Mouse (Mus musculus): ENCODE data around the gene Spaca3. TPM values are rescaled to one million over a fixed set of nuclear protein-coding genes. Genes with fewer than 3 reads are reported as not detected.

Gene Spaca3
- polyA plus RNA-seq, 1 experiment: not detected

- TF ChIP-seq GATA1 (IDR thresholded peaks at IDR 0.05; ENCODE audit: low read length): no peak
Measured at GRCm38 (mm10) chr11:80895853-80896252, 37.7 kb downstream of the Spaca3 start.

- TF ChIP-seq GATA1 (IDR thresholded peaks at IDR 0.05; ENCODE audit: low read length): no peak
Measured at GRCm38 (mm10) chr11:80900555-80900954, 42.4 kb downstream of the Spaca3 start.

GRCm38 (mm10) chr11:80902664-80903063 is 44.5 kb downstream of the Spaca3 start:
- no peak for TF ChIP-seq GATA1 (IDR thresholded peaks at IDR 0.05; ENCODE audit: low read length)

- no peak for TF ChIP-seq GATA1 (IDR thresholded peaks at IDR 0.05; ENCODE audit: low read length)
Measured at GRCm38 (mm10) chr11:80903426-80903825, 45.3 kb downstream of the Spaca3 start.

- no peak for TF ChIP-seq GATA1 (IDR thresholded peaks at IDR 0.05; ENCODE audit: low read length)
Measured at GRCm38 (mm10) chr11:80904559-80904958, 46.4 kb downstream of the Spaca3 start.

- TF ChIP-seq GATA1 (IDR thresholded peaks at IDR 0.05; ENCODE audit: low read length): no peak
Measured at GRCm38 (mm10) chr11:80906456-80906855, 48.3 kb downstream of the Spaca3 start.

GRCm38 (mm10) chr11:80907820-80908219 is 49.7 kb downstream of the Spaca3 start:
- TF ChIP-seq GATA1 (IDR thresholded peaks at IDR 0.05; ENCODE audit: low read length): no peak

GRCm38 (mm10) chr11:80912721-80913120 is 54.6 kb downstream of the Spaca3 start:
- no peak for TF ChIP-seq GATA1 (IDR thresholded peaks at IDR 0.05; ENCODE audit: low read length)

GRCm38 (mm10) chr11:80913408-80914024 is 55.4 kb downstream of the Spaca3 start:
- no peak for TF ChIP-seq GATA1 (IDR thresholded peaks at IDR 0.05; ENCODE audit: low read length)

Other genes with a start within 250 kb of the Spaca3 start
- gene Myo1d, start 78.3 kb upstream of the Spaca3 start, polyA plus RNA-seq (2012): not detected in 2 replicates
- gene Tmem98, start 48.2 kb upstream of the Spaca3 start, polyA plus RNA-seq (2012): not detected in 2 replicates